Mouse (Mus musculus) gastrocnemius, postnatal 36 days (tissue): Measurements from ENCODE around the gene Il27. TPM values are rescaled to one million over a fixed set of nuclear protein-coding genes. Genes with fewer than 3 reads are reported as not detected.

Experiments used
- DNase-seq, 2 experiments: peaks; one replicate each; pipeline ENCODE4 v3.0.0; 2022
- intact Hi-C: fragments of 180-260 bp; cut with DNase I; formaldehyde crosslinking; loops from one replicate; pipeline ENCODE4 v1.15.1; 2025
- microRNA-seq, 2 experiments: library from miRNA; unstranded; fragments of <30 nt; microRNA quantifications; one replicate each; pipeline ENCODE4 v1.2.0; 2021
- total RNA-seq, 2 experiments: library from RNA; stranded (reverse); gene quantifications; 2 replicates each; pipeline ENCODE4 v1.2.3; 2021

The Il27 gene
- total RNA-seq, 2 experiments from 2014 or later = not detected

DNA sequence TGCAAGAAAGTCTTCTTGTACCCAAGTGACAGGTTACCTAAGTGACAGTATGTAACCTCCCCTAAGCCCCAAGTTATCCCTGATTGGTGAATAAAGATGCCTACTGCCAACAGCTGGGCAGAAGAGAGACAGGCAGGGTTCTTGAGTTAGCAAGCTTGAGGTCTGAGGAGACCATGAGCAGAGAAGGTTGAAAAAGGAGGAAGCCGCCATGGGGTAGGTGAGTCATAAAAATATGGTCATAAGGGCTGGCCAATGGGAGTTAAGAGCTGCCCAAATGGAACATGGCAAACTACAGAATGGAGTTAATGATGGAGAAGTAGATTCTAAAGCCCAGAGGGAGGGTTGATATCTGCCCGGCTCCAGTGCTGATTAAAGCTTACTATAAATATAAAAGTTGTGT lies 49.1 kb downstream of the Il27 start:
- DNase-seq = no peak
- intact Hi-C loops = no loop called here

DNA sequence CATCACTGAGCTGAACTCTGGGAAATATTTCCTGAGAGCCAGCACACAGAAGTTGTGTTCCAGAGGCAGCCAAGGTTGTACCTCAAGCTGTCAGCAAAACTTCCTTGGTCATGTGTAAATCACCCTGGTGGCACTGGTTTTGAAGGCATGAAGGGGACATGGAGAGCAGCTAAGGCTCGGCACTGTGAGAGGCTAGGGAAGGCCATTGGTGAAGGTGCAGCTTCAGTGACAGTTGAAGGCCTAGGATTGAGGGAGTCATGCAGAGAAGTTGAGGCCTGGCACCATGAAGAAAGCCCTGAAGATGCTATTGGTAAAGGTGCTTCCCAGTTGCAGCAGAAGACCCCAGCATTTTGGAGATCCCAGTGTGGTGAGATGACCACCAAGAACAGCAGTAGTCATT lies 53.1 kb downstream of the Il27 start:
- intact Hi-C loops = no loop called here
- DNase-seq = no peak

Small RNA genes within 50 kb of the gene (microRNA-seq; reads per million reads assigned to microRNA genes)
- gene Mir7059 = 0 to 1.5 reads per million in 2 experiments

Other genes with a start within 250 kb of the Il27 start
- gene Lat, start 225.4 kb downstream of the Il27 start, total RNA-seq = 1 to 10 TPM in 1 of 2 experiments, under 1 TPM in 1; 0.27 to 2.4 TPM
- 10 to 100 TPM; 24.7 to 29.0 TPM for gene Spns1, start 217.5 kb downstream of the Il27 start, total RNA-seq
- 1 to 10 TPM; 2.2 to 3.5 TPM for gene Nfatc2ip, start 198.2 kb downstream of the Il27 start, total RNA-seq
- gene Cd19, start 180.1 kb downstream of the Il27 start, total RNA-seq = not detected
- 10 to 100 TPM; 13.8 to 14.0 TPM for gene Rabep2, start 166.2 kb downstream of the Il27 start, total RNA-seq
- gene Atp2a1, start 131.8 kb downstream of the Il27 start, total RNA-seq = over 10,000 TPM; 23,125 to 24,213 TPM
- 10 to 100 TPM; 36.8 to 43.4 TPM for gene Sh2b1, start 119.5 kb downstream of the Il27 start, total RNA-seq
- gene Tufm, start 107.6 kb downstream of the Il27 start, total RNA-seq = 100 to 1,000 TPM; 122 to 145 TPM
- gene Atxn2l, start 91.5 kb downstream of the Il27 start, total RNA-seq = 10 to 100 TPM; 25.8 to 29.9 TPM
- gene Eif3c, start 28.5 kb downstream of the Il27 start, total RNA-seq = 100 to 1,000 TPM; 129 to 154 TPM
- under 1 TPM; 0.44 to 0.46 TPM for gene Apobr, start 10.0 kb downstream of the Il27 start, total RNA-seq
- 10 to 100 TPM; 10.7 to 11.0 TPM for gene Cln3, start 9.1 kb downstream of the Il27 start, total RNA-seq
- gene Nupr1, start 35.9 kb upstream of the Il27 start, total RNA-seq = 10 to 100 TPM in 1 of 2 experiments, 1 to 10 TPM in 1; 8.5 to 11.9 TPM
- gene Sgf29, start 54.4 kb upstream of the Il27 start, total RNA-seq = 10 to 100 TPM; 29.3 to 33.2 TPM
- 10 to 100 TPM; 15.7 to 21.0 TPM for gene Sult1a1, start 81.5 kb upstream of the Il27 start, total RNA-seq
- 10 to 100 TPM; 29.9 to 36.8 TPM for gene Bola2, start 100.5 kb upstream of the Il27 start, total RNA-seq
- 1 to 10 TPM; 2.1 to 3.6 TPM for gene Slx1b, start 100.8 kb upstream of the Il27 start, total RNA-seq
- 1 to 10 TPM; 2.6 to 5.2 TPM for gene Coro1a, start 112.8 kb upstream of the Il27 start, total RNA-seq
- 10 to 100 TPM; 15.7 to 21.9 TPM for gene Mapk3, start 164.7 kb upstream of the Il27 start, total RNA-seq
- gene Gdpd3, start 171.4 kb upstream of the Il27 start, total RNA-seq = 1 to 10 TPM in 1 of 2 experiments, under 1 TPM in 1; 0.99 to 1.8 TPM
- gene Ypel3, start 182.0 kb upstream of the Il27 start, total RNA-seq = 10 to 100 TPM; 77.7 to 97.4 TPM
- gene Tbx6, start 186.5 kb upstream of the Il27 start, total RNA-seq = under 1 TPM; 0.28 to 0.30 TPM
- gene Ppp4c, start 197.6 kb upstream of the Il27 start, total RNA-seq = 10 to 100 TPM; 21.6 to 22.4 TPM
- 10 to 100 TPM; 55.8 to 67.4 TPM for gene Fam57b, start 202.7 kb upstream of the Il27 start, total RNA-seq
- gene 4930451I11Rik, start 236.7 kb upstream of the Il27 start, total RNA-seq = not detected